Mouse (Mus musculus): ENCODE results near the gene Cd33.

- TF ChIP-seq CTCF (IDR thresholded peaks at IDR 0.05) (no peak), EP300 (IDR thresholded peaks at IDR 0.05) (no peak; the same call in 1 of the 2 replicates)
These were observed 1.7 kb upstream of the Cd33 start for GRCm38 (mm10) chr7:43545656-43546545.
